Mouse (Mus musculus) adrenal gland, adult 18-20 months (tissue): ENCODE results near the gene A830018L16Rik. TPM values are rescaled to one million over a fixed set of nuclear protein-coding genes. Genes with fewer than 3 reads are reported as not detected.
"Not testable (repeated sequence)": the region's sequence is repeated elsewhere in the genome, so short reads cannot be mapped to it uniquely, and the experiment has no call there.

ENCODE experiments used
- DNase-seq, 2 experiments: peaks; one replicate each; pipeline ENCODE4 v3.0.0; 2021 to 2022; ENCODE audit warnings: low spot score in 2 of 2
- long read RNA-seq, 2 experiments: library from polyadenylated mRNA; stranded (forward); transcript quantifications; one replicate each; pipeline ENCODE4 v2.0.0; 2021
- total RNA-seq, 2 experiments: library from RNA; stranded (reverse); gene quantifications; 1 replicate in 1 of 2; 2 replicates in 1 of 2; pipeline ENCODE4 v1.2.3; 2021

A830018L16Rik gene
- 1 to 10 TPM; 1.9 to 2.2 TPM for total RNA-seq
- long read RNA-seq, experiment 1, full-length matches to known transcripts, result 2 of 4 reads
- long read RNA-seq, experiment 1, partial matches to known transcripts, result 0 of 4 reads
- long read RNA-seq, experiment 1, other reads (novel, unspliced or antisense), result 2 of 4 reads
- long read RNA-seq, experiment 2, full-length matches to known transcripts, result 2 of 4 reads
- long read RNA-seq, experiment 2, partial matches to known transcripts, result 1 of 4 reads
- long read RNA-seq, experiment 2, other reads (novel, unspliced or antisense), result 1 of 4 reads

- DNase-seq, result peak; percentile 3 to 33
Observed at GRCm38 (mm10) chr1:11413894-11414556, at the start of gene A830018L16Rik. Gene A830018L16Rik, plus strand, starts transcription at chr1:11414105.

- no peak for DNase-seq
Observed at GRCm38 (mm10) chr1:11385846-11386245, 28.1 kb upstream of the A830018L16Rik start.

DNA sequence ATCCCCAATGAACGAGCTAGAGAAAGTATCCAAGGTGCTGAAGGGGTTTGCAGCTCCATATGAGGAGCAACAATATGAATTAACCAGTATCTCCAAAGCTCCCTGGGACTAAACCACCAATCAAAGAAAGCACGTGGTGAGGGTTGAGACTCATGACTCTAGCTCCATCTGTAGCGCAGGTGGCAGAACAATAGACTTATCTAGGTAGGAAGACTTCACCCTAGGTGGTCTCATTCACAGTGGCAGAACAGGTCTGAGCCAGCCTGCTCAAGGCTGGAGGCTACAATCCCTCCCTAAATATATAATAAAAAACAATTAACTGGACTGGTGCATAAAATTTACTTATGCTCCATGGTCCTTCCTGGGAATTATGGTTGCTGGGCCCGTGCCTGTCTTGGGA is 18.5 kb upstream of the A830018L16Rik start:
- DNase-seq, result no peak

DNA sequence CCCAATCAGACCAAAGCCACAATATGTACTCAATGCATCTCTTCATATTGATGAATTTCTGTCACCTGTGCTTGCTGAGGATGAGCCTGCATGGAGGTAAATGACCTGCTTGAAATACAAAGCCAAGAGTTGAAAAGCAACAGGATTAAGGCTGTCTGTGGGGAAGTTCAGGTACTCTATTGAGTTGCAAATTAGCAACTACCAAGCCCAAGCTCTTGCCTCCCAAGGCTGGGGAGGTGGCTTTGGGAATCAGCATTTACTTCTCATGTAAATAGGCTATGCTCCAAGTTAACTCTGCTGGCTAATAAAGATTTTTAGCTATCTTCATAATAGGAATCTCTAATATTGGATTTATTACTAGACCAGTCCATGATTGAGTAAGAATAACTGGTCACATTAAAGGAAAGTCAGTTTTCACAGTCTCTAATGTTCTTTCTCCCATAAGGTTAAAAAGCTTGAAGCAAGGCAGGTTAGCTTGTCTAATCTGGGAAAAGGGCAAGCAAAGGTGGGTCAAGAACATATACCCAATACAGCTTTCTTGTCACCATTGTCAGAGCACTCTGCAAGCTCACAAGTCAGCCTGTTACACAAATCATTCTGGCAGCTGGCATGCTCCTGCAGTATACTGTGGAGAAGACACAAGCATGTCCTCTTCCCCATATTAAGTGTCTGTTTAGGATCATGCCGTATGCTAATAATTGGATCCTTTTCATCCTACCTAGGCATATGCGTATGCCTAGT is 17.7 kb upstream of the A830018L16Rik start:
- DNase-seq, result no peak

DNA sequence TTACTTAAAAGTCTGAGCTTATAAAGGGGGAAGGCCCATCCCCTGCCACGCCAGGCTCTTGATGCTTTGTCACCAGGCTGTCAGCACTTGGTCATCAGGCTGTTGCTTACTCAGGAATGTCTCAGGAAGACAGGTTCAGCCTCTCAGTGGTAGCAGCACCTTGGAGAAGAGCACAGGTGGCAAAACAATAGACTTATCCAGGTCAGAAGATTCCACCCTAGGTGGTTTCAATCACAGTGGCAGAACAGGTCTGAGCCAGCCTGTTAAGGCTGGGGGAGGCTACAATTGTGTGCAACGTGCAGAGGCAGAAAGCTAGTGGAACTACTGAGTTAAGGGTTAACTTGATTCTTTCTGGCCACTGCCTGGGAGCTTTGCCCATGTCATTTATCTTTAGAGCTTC is 12.7 kb upstream of the A830018L16Rik start:
- DNase-seq, result no peak

GRCm38 (mm10) chr1:11405527-11405926 is 8.4 kb upstream of the A830018L16Rik start:
- DNase-seq, result no peak

- no peak for DNase-seq
Observed at GRCm38 (mm10) chr1:11406026-11406425, 7.9 kb upstream of the A830018L16Rik start.

GRCm38 (mm10) chr1:11414560-11414959 is 655 bp downstream of the A830018L16Rik start:
- DNase-seq, result no peak

GRCm38 (mm10) chr1:11427310-11427709 is 13.4 kb downstream of the A830018L16Rik start:
- DNase-seq, result no peak

- no peak for DNase-seq
Observed at GRCm38 (mm10) chr1:11458353-11458752, 44.4 kb downstream of the A830018L16Rik start.

DNA sequence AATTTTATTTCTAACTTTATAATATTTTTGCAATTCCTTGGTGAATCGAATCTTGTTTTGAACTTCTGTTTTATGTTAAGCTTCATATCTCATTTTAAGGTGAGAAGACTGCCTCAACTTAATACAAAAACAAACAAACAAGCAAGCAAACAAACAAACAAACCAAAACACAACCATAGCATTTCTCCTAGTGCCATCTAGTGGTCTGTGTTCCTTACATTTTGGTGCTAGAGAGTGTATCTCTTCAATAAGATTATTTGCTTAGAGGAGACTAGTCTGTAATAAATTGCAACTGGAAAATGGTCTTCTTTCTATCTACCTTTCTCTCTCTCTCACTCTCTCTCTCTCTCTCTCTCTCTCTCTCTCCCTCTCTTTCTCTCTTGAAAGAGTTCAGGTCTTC is 52.4 kb downstream of the A830018L16Rik start:
- no peak for DNase-seq

DNA sequence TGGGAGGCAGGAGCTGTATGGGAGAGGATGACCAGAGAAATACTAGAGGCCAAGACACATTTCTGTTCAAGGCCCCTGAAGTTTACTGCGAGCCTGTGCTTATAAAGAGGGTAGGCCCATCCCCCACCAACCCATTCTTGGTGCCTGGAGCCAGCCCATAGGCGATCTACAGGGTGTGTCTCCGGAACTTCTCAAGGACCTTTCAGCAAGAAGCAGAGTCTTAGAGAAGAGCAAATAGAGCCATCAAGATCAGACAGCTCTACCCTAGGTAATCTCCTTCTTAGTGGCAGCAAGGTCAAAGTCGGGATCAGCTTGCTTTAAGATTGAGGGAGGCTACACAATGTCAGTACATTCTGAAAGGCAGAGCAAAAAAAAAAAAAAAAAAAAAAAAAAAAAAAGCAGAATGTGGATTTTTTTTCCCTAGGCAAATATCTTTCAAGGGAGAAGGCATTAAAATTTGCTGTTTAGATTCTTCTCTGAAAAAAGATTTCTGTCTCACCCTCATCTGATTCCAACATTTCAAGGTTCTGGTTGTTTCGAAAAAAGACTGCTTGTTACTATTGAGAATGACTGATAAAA is 53.2 kb downstream of the A830018L16Rik start:
- DNase-seq, result no peak

GRCm38 (mm10) chr1:11492936-11493335 is 79.0 kb downstream of the A830018L16Rik start:
- DNase-seq, result no peak

- DNase-seq, result no peak
Observed at GRCm38 (mm10) chr1:11501556-11501955, 87.7 kb downstream of the A830018L16Rik start.

- DNase-seq, result not testable (repeated sequence)
Observed at GRCm38 (mm10) chr1:11549810-11550209, 135.9 kb downstream of the A830018L16Rik start.

DNA sequence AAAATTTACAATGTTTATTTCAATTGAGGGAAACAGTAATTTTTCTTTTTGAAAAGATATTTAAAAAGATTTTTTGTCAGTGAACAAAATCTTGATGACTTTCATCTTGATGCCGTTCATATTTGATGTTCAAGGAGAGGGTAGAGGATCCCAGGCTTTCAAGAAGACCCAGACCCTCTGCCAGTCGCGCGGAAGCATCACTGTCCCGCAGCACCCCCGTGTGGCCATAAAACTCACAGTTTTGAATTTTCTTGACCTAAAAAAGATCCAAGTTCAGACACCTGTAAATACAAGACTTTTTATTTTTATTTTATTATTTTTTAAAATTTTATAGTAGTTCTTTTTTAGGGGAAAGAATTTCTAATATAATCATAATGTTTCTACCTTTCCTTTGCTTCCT is 151.4 kb downstream of the A830018L16Rik start:
- DNase-seq, result peak in 1 of 2 experiments; percentile 18

- no peak for DNase-seq
Observed at GRCm38 (mm10) chr1:11566730-11567129, 152.8 kb downstream of the A830018L16Rik start.

GRCm38 (mm10) chr1:11567300-11567885 is 153.5 kb downstream of the A830018L16Rik start:
- DNase-seq, result no peak

- no peak for DNase-seq
Observed at GRCm38 (mm10) chr1:11570274-11570673, 156.4 kb downstream of the A830018L16Rik start.

DNA sequence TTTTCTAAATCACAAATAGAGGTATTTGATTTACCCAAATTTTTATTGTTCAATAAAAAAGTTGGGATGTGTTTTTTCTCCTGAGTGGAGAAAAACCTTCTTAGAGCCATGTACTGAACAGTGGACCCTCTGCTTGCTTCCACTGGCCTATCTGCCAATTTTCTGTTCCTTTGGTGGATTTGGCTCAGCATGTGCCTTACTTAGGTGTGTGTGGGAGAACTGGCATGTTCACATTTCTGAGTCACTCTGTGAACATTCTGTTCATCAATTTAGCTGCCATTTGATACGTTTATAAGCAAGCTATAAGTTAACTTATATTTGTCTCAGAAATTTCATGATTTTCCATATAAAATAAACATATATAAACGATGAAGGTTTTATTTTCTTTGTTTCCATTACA is 159.6 kb downstream of the A830018L16Rik start:
- no peak for DNase-seq

DNA sequence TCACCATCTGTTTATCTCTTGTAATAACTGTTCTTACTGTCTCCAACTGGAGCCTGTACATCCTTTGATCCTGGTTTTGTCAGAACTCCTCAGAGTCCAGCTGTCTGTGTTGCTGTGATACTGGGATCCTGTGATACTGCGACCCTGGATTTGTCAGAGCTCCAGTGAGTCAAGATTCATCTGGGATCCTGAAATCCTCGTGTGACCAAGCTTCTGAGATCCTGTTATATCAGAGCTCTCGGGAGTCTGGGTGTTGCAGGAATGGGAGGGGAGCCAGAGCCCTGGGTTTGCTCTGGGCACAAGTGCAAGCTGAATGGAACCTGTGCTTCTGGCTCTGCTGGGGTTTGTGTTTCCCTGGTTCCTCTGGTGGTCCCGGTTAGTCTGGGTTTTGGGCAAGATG is 166.1 kb downstream of the A830018L16Rik start:
- DNase-seq, result no peak
